8 mouse cellular contexts compared by ENCODE assay signal in the genomic region with DNA sequence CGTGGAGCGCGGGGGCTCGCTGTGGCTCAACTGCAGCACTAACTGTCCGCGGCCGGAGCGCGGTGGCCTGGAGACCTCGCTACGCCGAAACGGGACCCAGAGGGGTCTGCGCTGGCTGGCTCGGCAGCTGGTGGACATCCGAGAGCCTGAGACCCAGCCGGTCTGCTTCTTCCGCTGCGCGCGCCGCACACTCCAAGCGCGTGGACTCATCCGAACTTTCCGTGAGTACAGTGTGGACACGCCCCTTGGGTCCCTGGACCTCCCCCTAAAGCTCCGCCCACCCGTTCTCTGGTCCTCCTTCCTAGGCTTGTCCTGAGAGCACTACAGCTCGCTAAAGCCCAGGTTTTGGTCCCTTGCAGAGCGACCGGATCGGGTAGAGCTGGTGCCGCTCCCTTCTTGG. TPM values are rescaled to one million over a fixed set of nuclear protein-coding genes. Genes with fewer than 3 reads are reported as not detected.
A peak's percentile ranks its signal among the peaks of the same experiment; 100 is the strongest.
DNase-seq lines count a peak whose midpoint lies in the region; ATAC-seq and TF ChIP-seq lines count a peak whose summit lies in the region.

No protein-coding gene starts in this region.

- WGBS in embryonic facial prominence, embryonic 14.5 days = 2% methylated on average over 26 of the region's 34 CpGs
- whole genome bisulfite sequencing in heart, embryonic 13.5 days = 2% methylated on average over 34 of the region's 34 CpGs
- under 1% methylated on average over 34 of the region's 34 CpGs for WGBS in kidney, postnatal 0 days
- WGBS in liver, embryonic 16.5 days (ENCODE audit: insufficient replicate concordance) = under 1% methylated on average over 33 of the region's 34 CpGs
- WGBS in neural tube, embryonic 11.5 days = under 1% methylated on average over 32 of the region's 34 CpGs

- no peaks in the 10 kb centered on the region for H3K9me3 ChIP-seq in embryonic facial prominence, embryonic 14.5 days (ENCODE audit: control insufficient read depth, low read length)
- no peaks in the 10 kb centered on the region for H3K9me3 ChIP-seq in heart, embryonic 13.5 days
- H3K9me3 ChIP-seq in kidney, postnatal 0 days (replicated peaks; ENCODE audit: low read length) = no peaks in the 10 kb centered on the region
- H3K9me3 ChIP-seq in liver, embryonic 16.5 days (replicated peaks; ENCODE audit: control insufficient read depth, low read length) = no peaks in the 10 kb centered on the region
- H3K9me3 ChIP-seq in neural tube, embryonic 11.5 days (ENCODE audit: control insufficient read depth, low read length) = no peaks in the 10 kb centered on the region

- peak overlapping the region; percentile 69 for H3ac ChIP-seq in C2C12 (ENCODE audit: control insufficient read depth, insufficient read length, low read depth)

- TF ChIP-seq CTCF in C2C12 (IDR thresholded peaks at IDR 0.05; ENCODE audit: control insufficient read depth, insufficient read depth, insufficient read length) = no peak
- TF ChIP-seq CTCF in kidney, postnatal 0 days (IDR thresholded peaks at IDR 0.05; ENCODE audit: low read depth) = no peak

- peaks cover 47% of the 10 kb centered on the region for H3K4me1 ChIP-seq in embryonic facial prominence, embryonic 14.5 days (ENCODE audit: control insufficient read depth, insufficient read depth, low read length)
- peaks cover 82% of the 10 kb centered on the region for H3K4me1 ChIP-seq in heart, embryonic 13.5 days
- H3K4me1 ChIP-seq in kidney, postnatal 0 days (replicated peaks; ENCODE audit: insufficient read depth, low read length) = peaks cover 39% of the 10 kb centered on the region
- peaks cover 50% of the 10 kb centered on the region for H3K4me1 ChIP-seq in liver, embryonic 16.5 days (ENCODE audit: control insufficient read depth, low read depth, low read length)
- peaks cover 21% of the 10 kb centered on the region for H3K4me1 ChIP-seq in neural tube, embryonic 11.5 days (ENCODE audit: control insufficient read depth, insufficient read depth, low read length)

- peak; percentile 78 for ATAC-seq in embryonic facial prominence, embryonic 14.5 days (ENCODE audit: low read depth)
- ATAC-seq in heart, embryonic 13.5 days (ENCODE audit: extremely low read depth, insufficient number of reproducible peaks, low FRiP score, low TSS enrichment) = peak; percentile 57; the same call in 1 of the 2 replicates
- ATAC-seq in kidney, postnatal 0 days (replicated peaks; ENCODE audit: low FRiP score, low read depth) = peak; percentile 46
- ATAC-seq in liver, embryonic 16.5 days (ENCODE audit: low read depth) = peak; percentile 47
- 0 out of 2 replicates have a peak, but pooled peaks have one; percentile 31 for ATAC-seq in neural tube, embryonic 11.5 days (ENCODE audit: insufficient read depth, low FRiP score, low TSS enrichment)

- no peaks in the 10 kb centered on the region for H3K79me2 ChIP-seq in C2C12 (ENCODE audit: control insufficient read depth, insufficient read depth)

- H3K27ac ChIP-seq in embryonic facial prominence, embryonic 14.5 days (replicated peaks; ENCODE audit: low read depth, low read length) = no peak overlapping the region
- H3K27ac ChIP-seq in heart, embryonic 13.5 days (replicated peaks) = no peak overlapping the region
- no peak overlapping the region for H3K27ac ChIP-seq in kidney, postnatal 0 days
- no peak overlapping the region for H3K27ac ChIP-seq in liver, embryonic 16.5 days (ENCODE audit: low read length)
- H3K27ac ChIP-seq in neural tube, embryonic 11.5 days (ENCODE audit: low read depth, low read length) = no peak overlapping the region

- H3K36me3 ChIP-seq in C2C12 (ENCODE audit: control insufficient read depth, insufficient read depth) = no peaks in the 10 kb centered on the region
- H3K36me3 ChIP-seq in embryonic facial prominence, embryonic 14.5 days (ENCODE audit: control insufficient read depth, insufficient read depth, low read length) = no peaks in the 10 kb centered on the region
- H3K36me3 ChIP-seq in heart, embryonic 13.5 days = no peaks in the 10 kb centered on the region
- no peaks in the 10 kb centered on the region for H3K36me3 ChIP-seq in kidney, postnatal 0 days (ENCODE audit: insufficient read depth, low read length)
- H3K36me3 ChIP-seq in liver, embryonic 16.5 days (ENCODE audit: control insufficient read depth, insufficient read depth) = no peaks in the 10 kb centered on the region
- no peaks in the 10 kb centered on the region for H3K36me3 ChIP-seq in neural tube, embryonic 11.5 days (ENCODE audit: control insufficient read depth, insufficient read depth, low read length)

- peak; percentile 95 for DNase-seq in ZHBTc4 (ENCODE audit: low read depth, low spot score)
- peak; percentile 93 for DNase-seq in embryonic facial prominence, embryonic 14.5 days (ENCODE audit: low spot score)
- peak; percentile 95 for DNase-seq in kidney, postnatal 0 days (ENCODE audit: low spot score)
- peak; percentile 78 for DNase-seq in neural tube, embryonic 11.5 days (ENCODE audit: low spot score)
- DNase-seq in thymus, postnatal 0 days (ENCODE audit: low spot score) = peak; percentile 66

- H3K4me2 ChIP-seq in embryonic facial prominence, embryonic 14.5 days (ENCODE audit: low read depth, low read length) = peak overlapping the region; percentile 73
- H3K4me2 ChIP-seq in heart, embryonic 13.5 days = peak overlapping the region; percentile 98
- H3K4me2 ChIP-seq in kidney, postnatal 0 days (ENCODE audit: low read length) = peak overlapping the region; percentile 93
- H3K4me2 ChIP-seq in liver, embryonic 16.5 days (ENCODE audit: low read depth, low read length) = peak overlapping the region; percentile 99
- peak overlapping the region; percentile 56 for H3K4me2 ChIP-seq in neural tube, embryonic 11.5 days (ENCODE audit: low read depth)

- peaks cover 28% of the 10 kb centered on the region for H3K27me3 ChIP-seq in C2C12 (ENCODE audit: control insufficient read depth, insufficient read depth, insufficient read length)
- H3K27me3 ChIP-seq in embryonic facial prominence, embryonic 14.5 days (replicated peaks; ENCODE audit: control insufficient read depth, insufficient read depth, low read length) = peaks cover 87% of the 10 kb centered on the region
- H3K27me3 ChIP-seq in heart, embryonic 13.5 days (replicated peaks) = peaks cover 88% of the 10 kb centered on the region
- H3K27me3 ChIP-seq in kidney, postnatal 0 days (ENCODE audit: insufficient read depth, low read length) = peaks cover 52% of the 10 kb centered on the region
- peaks cover 64% of the 10 kb centered on the region for H3K27me3 ChIP-seq in liver, embryonic 16.5 days (ENCODE audit: control insufficient read depth, insufficient read depth, low read depth, low read length)
- peaks cover 93% of the 10 kb centered on the region for H3K27me3 ChIP-seq in neural tube, embryonic 11.5 days (ENCODE audit: control insufficient read depth, insufficient read depth, low read length)

- no peaks in the 10 kb centered on the region for H3K79me3 ChIP-seq in C2C12 (ENCODE audit: low read depth)

- peak overlapping the region; percentile 53 for H3K9ac ChIP-seq in embryonic facial prominence, embryonic 14.5 days (ENCODE audit: low read depth, low read length)
- H3K9ac ChIP-seq in heart, embryonic 13.5 days = peak overlapping the region; percentile 78
- peak overlapping the region; percentile 24; the same call in 1 of the 2 replicates for H3K9ac ChIP-seq in kidney, postnatal 0 days (ENCODE audit: low read depth, low read length)
- peak overlapping the region; percentile 59 for H3K9ac ChIP-seq in liver, embryonic 16.5 days (ENCODE audit: low read depth, low read length)
- H3K9ac ChIP-seq in neural tube, embryonic 11.5 days (ENCODE audit: low read length) = no peak overlapping the region; the same call in 1 of the 2 replicates

- peak overlapping the region; percentile 21 for H3K4me3 ChIP-seq in C2C12 (ENCODE audit: insufficient read depth, poor library complexity, severe bottlenecking)
- peak overlapping the region; percentile 52 for H3K4me3 ChIP-seq in embryonic facial prominence, embryonic 14.5 days (ENCODE audit: low read depth, low read length)
- peak overlapping the region; percentile 60 for H3K4me3 ChIP-seq in heart, embryonic 13.5 days
- H3K4me3 ChIP-seq in kidney, postnatal 0 days (replicated peaks; ENCODE audit: low read depth, low read length) = peak overlapping the region; percentile 44
- peak overlapping the region; percentile 76 for H3K4me3 ChIP-seq in liver, embryonic 16.5 days (ENCODE audit: low read depth, low read length)
- peak overlapping the region; percentile 36 for H3K4me3 ChIP-seq in neural tube, embryonic 11.5 days (ENCODE audit: low read depth, low read length)

RNA-seq across cellular contexts. Expression of gene Icam5, which starts 1.3 kb away (rescaled TPM):
- polyA plus RNA-seq in C2C12 (2012; fragmentation: generic; extraction: Trizol) = 0.46 TPM
- polyA plus RNA-seq in embryonic facial prominence, embryonic 14.5 days (2014; fragmentation: Nextera tagmentation; extraction: Ambion mirVana) = 0.19 TPM in 1 of 2 replicates, not detected in the other
- polyA plus RNA-seq in heart, embryonic 13.5 days (2015; fragmentation: Nextera tagmentation; extraction: Ambion mirVana) = 0.04 and 0.05 TPM in 2 replicates
- polyA plus RNA-seq in kidney, postnatal 0 days (2015; fragmentation: Nextera tagmentation; extraction: Ambion mirVana) = 0.21 and 0.27 TPM in 2 replicates
- 0.26 and 0.30 TPM in 2 replicates for polyA plus RNA-seq in liver, embryonic 16.5 days (2015; fragmentation: Nextera tagmentation; extraction: Ambion mirVana)
- polyA plus RNA-seq in neural tube, embryonic 11.5 days (2014; fragmentation: Nextera tagmentation; extraction: Ambion mirVana) = 0.11 TPM in 1 of 2 replicates, not detected in the other
- polyA plus RNA-seq in thymus, postnatal 0 days (2015; fragmentation: Nextera tagmentation; extraction: Ambion mirVana) = 0.14 and 0.33 TPM in 2 replicates

RNA-seq across cellular contexts. Expression of gene Icam4, which starts 4.0 kb away (rescaled TPM):
- 0.43 TPM for polyA plus RNA-seq in C2C12 (2012; fragmentation: generic; extraction: Trizol)
- polyA plus RNA-seq in embryonic facial prominence, embryonic 14.5 days (2014; fragmentation: Nextera tagmentation; extraction: Ambion mirVana) = 0.65 and 0.69 TPM in 2 replicates
- polyA plus RNA-seq in heart, embryonic 13.5 days (2015; fragmentation: Nextera tagmentation; extraction: Ambion mirVana) = 3.1 and 8.3 TPM in 2 replicates
- 0.26 and 0.50 TPM in 2 replicates for polyA plus RNA-seq in kidney, postnatal 0 days (2015; fragmentation: Nextera tagmentation; extraction: Ambion mirVana)
- polyA plus RNA-seq in liver, embryonic 16.5 days (2015; fragmentation: Nextera tagmentation; extraction: Ambion mirVana) = 172 and 184 TPM in 2 replicates
- polyA plus RNA-seq in neural tube, embryonic 11.5 days (2014; fragmentation: Nextera tagmentation; extraction: Ambion mirVana) = 4.2 and 5.8 TPM in 2 replicates
- 0.31 and 0.48 TPM in 2 replicates for polyA plus RNA-seq in thymus, postnatal 0 days (2015; fragmentation: Nextera tagmentation; extraction: Ambion mirVana)

RNA-seq across cellular contexts. Expression of gene Icam1, which starts 17.4 kb away (rescaled TPM):
- polyA plus RNA-seq in C2C12 (2012; fragmentation: generic; extraction: Trizol) = 0.09 TPM
- 18.6 and 20.0 TPM in 2 replicates for polyA plus RNA-seq in embryonic facial prominence, embryonic 14.5 days (2014; fragmentation: Nextera tagmentation; extraction: Ambion mirVana)
- polyA plus RNA-seq in heart, embryonic 13.5 days (2015; fragmentation: Nextera tagmentation; extraction: Ambion mirVana) = 11.6 and 11.9 TPM in 2 replicates
- polyA plus RNA-seq in kidney, postnatal 0 days (2015; fragmentation: Nextera tagmentation; extraction: Ambion mirVana) = 12.3 and 13.4 TPM in 2 replicates
- polyA plus RNA-seq in liver, embryonic 16.5 days (2015; fragmentation: Nextera tagmentation; extraction: Ambion mirVana) = 10.6 and 11.9 TPM in 2 replicates
- polyA plus RNA-seq in neural tube, embryonic 11.5 days (2014; fragmentation: Nextera tagmentation; extraction: Ambion mirVana) = 5.6 TPM in 2 replicates
- polyA plus RNA-seq in thymus, postnatal 0 days (2015; fragmentation: Nextera tagmentation; extraction: Ambion mirVana) = 64.8 and 64.9 TPM in 2 replicates

RNA-seq across cellular contexts. Expression of gene Mrpl4, which starts 30.6 kb away (rescaled TPM):
- 107 TPM for polyA plus RNA-seq in C2C12 (2012; fragmentation: generic; extraction: Trizol)
- polyA plus RNA-seq in embryonic facial prominence, embryonic 14.5 days (2014; fragmentation: Nextera tagmentation; extraction: Ambion mirVana) = 110 and 119 TPM in 2 replicates
- polyA plus RNA-seq in heart, embryonic 13.5 days (2015; fragmentation: Nextera tagmentation; extraction: Ambion mirVana) = 124 and 139 TPM in 2 replicates
- polyA plus RNA-seq in kidney, postnatal 0 days (2015; fragmentation: Nextera tagmentation; extraction: Ambion mirVana) = 155 and 158 TPM in 2 replicates
- 58.0 and 59.8 TPM in 2 replicates for polyA plus RNA-seq in liver, embryonic 16.5 days (2015; fragmentation: Nextera tagmentation; extraction: Ambion mirVana)
- 131 and 135 TPM in 2 replicates for polyA plus RNA-seq in neural tube, embryonic 11.5 days (2014; fragmentation: Nextera tagmentation; extraction: Ambion mirVana)
- 116 and 130 TPM in 2 replicates for polyA plus RNA-seq in thymus, postnatal 0 days (2015; fragmentation: Nextera tagmentation; extraction: Ambion mirVana)

RNA-seq across cellular contexts. Expression of gene Zglp1, which starts 33.8 kb away (rescaled TPM):
- 0.43 TPM for polyA plus RNA-seq in C2C12 (2012; fragmentation: generic; extraction: Trizol)
- 0.87 and 1.2 TPM in 2 replicates for polyA plus RNA-seq in embryonic facial prominence, embryonic 14.5 days (2014; fragmentation: Nextera tagmentation; extraction: Ambion mirVana)
- polyA plus RNA-seq in heart, embryonic 13.5 days (2015; fragmentation: Nextera tagmentation; extraction: Ambion mirVana) = 0.51 and 0.87 TPM in 2 replicates
- 0.29 TPM in 1 of 2 replicates, not detected in the other for polyA plus RNA-seq in kidney, postnatal 0 days (2015; fragmentation: Nextera tagmentation; extraction: Ambion mirVana)
- 0.43 TPM in 1 of 2 replicates, not detected in the other for polyA plus RNA-seq in liver, embryonic 16.5 days (2015; fragmentation: Nextera tagmentation; extraction: Ambion mirVana)
- polyA plus RNA-seq in neural tube, embryonic 11.5 days (2014; fragmentation: Nextera tagmentation; extraction: Ambion mirVana) = 1.2 and 1.9 TPM in 2 replicates
- 0.59 and 0.69 TPM in 2 replicates for polyA plus RNA-seq in thymus, postnatal 0 days (2015; fragmentation: Nextera tagmentation; extraction: Ambion mirVana)

Comparison
In these comparisons a context has a peak if more than half of its experiments do, and no peak if none do; other contexts are left out.
1. H3K4me3 ChIP-seq: peak in every context shown above with its lines; median percentile 76 in liver, embryonic 16.5 days; 60 in heart, embryonic 13.5 days; 52 in embryonic facial prominence, embryonic 14.5 days; 44 in kidney, postnatal 0 days; 36 in neural tube, embryonic 11.5 days; 21 in C2C12.
2. RNA of gene Icam4, which starts 4.0 kb away (polyA plus RNA-seq): 172 to 184 TPM in liver, embryonic 16.5 days; 4.2 to 5.8 TPM in neural tube, embryonic 11.5 days, 3.1 to 8.3 TPM in heart, embryonic 13.5 days, 0.65 to 0.69 TPM in embryonic facial prominence, embryonic 14.5 days, 0.43 TPM in C2C12 (single experiment), 0.31 to 0.48 TPM in thymus, postnatal 0 days and 0.26 to 0.50 TPM in kidney, postnatal 0 days; every median in the first group is over 10 times any median in the second.
3. Peak in every context shown above with its lines, with median percentiles within 50 percentile points of each other: DNase-seq, ATAC-seq and H3K4me2 ChIP-seq.